Mouse (Mus musculus): ENCODE results near the gene 1700001P01Rik. TPM values are rescaled to one million over a fixed set of nuclear protein-coding genes. Genes with fewer than 3 reads are reported as not detected.

The 1700001P01Rik gene
- polyA plus RNA-seq, 1 experiment from 2014 or later: 0.73 TPM

GRCm38 (mm10) chr11:97733689-97734088 lies 42.0 kb downstream of the 1700001P01Rik start:
- Histone ChIP-seq H3K4me3 (no peak overlapping the region), H3K27ac (peak overlapping the region; percentile 40; the same call in 1 of the 2 replicates), H3K36me3 (replicated peaks) (peaks cover 37% of the 10 kb centered on the region), H3K27me3 (ENCODE audit: poor library complexity, severe bottlenecking) (no peaks in the 10 kb centered on the region), H3K9me3 (no peaks in the 10 kb centered on the region), H3K4me1 (peaks cover 24% of the 10 kb centered on the region)
- peak; percentile 25 for DNase-seq (ENCODE audit: extremely low spot score, low spot score)
- 29% methylated on average over 10 of the region's 10 CpGs for WGBS

- peaks cover 86% of the 10 kb centered on the region for H3K36me3 ChIP-seq (replicated peaks)
These were observed 47.0 kb downstream of the 1700001P01Rik start for GRCm38 (mm10) chr11:97728730-97729129.

GRCm38 (mm10) chr11:97728311-97728710 lies 47.4 kb downstream of the 1700001P01Rik start:
- Histone ChIP-seq H3K9me3 (no peaks in the 10 kb centered on the region), H3K27me3 (ENCODE audit: poor library complexity, severe bottlenecking) (no peaks in the 10 kb centered on the region), H3K36me3 (replicated peaks) (peaks cover 91% of the 10 kb centered on the region), H3K4me3 (no peak overlapping the region), H3K27ac (no peak overlapping the region), H3K4me1 (peaks cover 13% of the 10 kb centered on the region)
- DNase-seq (ENCODE audit: extremely low spot score, low spot score): no peak
- WGBS: 88% methylated on average over 7 of the region's 7 CpGs

More at GRCm38 (mm10) chr11:97728730-97729129, 47.0 kb downstream of the 1700001P01Rik start:
- Histone ChIP-seq H3K4me3 (no peak overlapping the region), H3K27me3 (ENCODE audit: poor library complexity, severe bottlenecking) (no peaks in the 10 kb centered on the region), H3K9me3 (no peaks in the 10 kb centered on the region), H3K4me1 (peaks cover 17% of the 10 kb centered on the region), H3K27ac (no peak overlapping the region)
- DNase-seq (ENCODE audit: extremely low spot score, low spot score): no peak
- 86% methylated on average over 7 of the region's 7 CpGs for WGBS

DNA sequence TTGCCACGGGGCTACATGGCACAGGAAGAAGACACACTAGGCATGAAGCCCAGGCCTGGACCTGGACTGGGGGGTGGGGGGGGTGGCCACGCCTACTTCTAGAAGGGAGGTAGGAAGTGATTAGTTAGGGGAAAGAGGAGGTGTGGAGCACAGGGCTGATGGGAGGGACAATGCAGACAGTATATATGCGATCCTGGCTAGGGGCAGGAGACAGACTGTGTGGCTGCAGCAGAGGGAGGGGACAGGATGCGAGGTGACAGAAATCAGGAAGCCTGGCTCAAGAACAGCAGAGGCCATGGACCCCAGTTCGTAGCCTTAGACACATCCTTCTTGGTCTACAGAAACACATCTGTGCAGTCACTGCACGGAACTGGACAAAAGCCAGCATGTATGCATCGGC lies 52.0 kb downstream of the 1700001P01Rik start:
- Histone ChIP-seq H3K27ac (no peak overlapping the region), H3K36me3 (replicated peaks) (peaks cover 100% of the 10 kb centered on the region), H3K9me3 (peaks cover 6% of the 10 kb centered on the region; the same call in 1 of the 2 replicates), H3K27me3 (ENCODE audit: poor library complexity, severe bottlenecking) (no peaks in the 10 kb centered on the region), H3K4me1 (peaks cover under 1% of the 10 kb centered on the region; the same call in 1 of the 2 replicates), H3K4me3 (no peak overlapping the region)
- 87% methylated on average over 7 of the region's 7 CpGs for WGBS
- no peak for DNase-seq (ENCODE audit: extremely low spot score, low spot score)

Small RNAs within 50 kb of the gene (microRNA-seq; reads per million reads assigned to microRNA genes)
- not detected for gene Mir8102

Other genes with a start within 250 kb of the 1700001P01Rik start
- 0.91 and 1.1 TPM in 2 replicates for gene Srcin1, start 199.7 kb downstream of the 1700001P01Rik start, polyA plus RNA-seq (2016; fragmentation: Nextera tagmentation; extraction: Ambion mirVana)
- gene Epop, start 146.2 kb downstream of the 1700001P01Rik start, polyA plus RNA-seq (2016; fragmentation: Nextera tagmentation; extraction: Ambion mirVana): 11.4 and 11.6 TPM in 2 replicates
- 1.5 and 2.5 TPM in 2 replicates for gene Mllt6, start 112.5 kb downstream of the 1700001P01Rik start, polyA plus RNA-seq (2016; fragmentation: Nextera tagmentation; extraction: Ambion mirVana)
- gene Cisd3, start 90.1 kb downstream of the 1700001P01Rik start, polyA plus RNA-seq (2016; fragmentation: Nextera tagmentation; extraction: Ambion mirVana): 17.0 and 21.7 TPM in 2 replicates
- gene Pcgf2, start 75.4 kb downstream of the 1700001P01Rik start, polyA plus RNA-seq (2016; fragmentation: Nextera tagmentation; extraction: Ambion mirVana): 18.4 and 20.9 TPM in 2 replicates
- 627 and 634 TPM in 2 replicates for gene Psmb3, start 72.5 kb downstream of the 1700001P01Rik start, polyA plus RNA-seq (2016; fragmentation: Nextera tagmentation; extraction: Ambion mirVana)
- gene Pip4k2b, start 31.2 kb downstream of the 1700001P01Rik start, polyA plus RNA-seq (2016; fragmentation: Nextera tagmentation; extraction: Ambion mirVana): 1.3 and 2.1 TPM in 2 replicates
- 20.3 and 22.0 TPM in 2 replicates for gene Cwc25, start 9.4 kb downstream of the 1700001P01Rik start, polyA plus RNA-seq (2016; fragmentation: Nextera tagmentation; extraction: Ambion mirVana)
- gene Rpl23, start 6.5 kb upstream of the 1700001P01Rik start, polyA plus RNA-seq (2016; fragmentation: Nextera tagmentation; extraction: Ambion mirVana): 449 and 492 TPM in 2 replicates
- gene Lasp1, start 23.1 kb upstream of the 1700001P01Rik start, polyA plus RNA-seq (2016; fragmentation: Nextera tagmentation; extraction: Ambion mirVana): 85.5 and 87.3 TPM in 2 replicates
- 13.3 and 15.9 TPM in 2 replicates for gene B230217C12Rik, start 64.9 kb upstream of the 1700001P01Rik start, polyA plus RNA-seq (2016; fragmentation: Nextera tagmentation; extraction: Ambion mirVana)
- 0.64 and 0.91 TPM in 2 replicates for gene Fbxo47, start 108.2 kb upstream of the 1700001P01Rik start, polyA plus RNA-seq (2016; fragmentation: Nextera tagmentation; extraction: Ambion mirVana)
- 0.11 and 0.16 TPM in 2 replicates for gene Plxdc1, start 210.5 kb upstream of the 1700001P01Rik start, polyA plus RNA-seq (2016; fragmentation: Nextera tagmentation; extraction: Ambion mirVana)
- gene Arl5c, start 220.3 kb upstream of the 1700001P01Rik start, polyA plus RNA-seq (2016; fragmentation: Nextera tagmentation; extraction: Ambion mirVana): 15.2 and 17.6 TPM in 2 replicates
- gene Cacnb1, start 247.1 kb upstream of the 1700001P01Rik start, polyA plus RNA-seq (2016; fragmentation: Nextera tagmentation; extraction: Ambion mirVana): 5.3 and 6.0 TPM in 2 replicates

Measured in forebrain, embryonic 10.5 days (tissue).